Mouse (Mus musculus): ENCODE results near the gene Fgfr2.
"Not testable (repeated sequence)": the region's sequence is repeated elsewhere in the genome, so short reads cannot be mapped to it uniquely, and the experiment has no call there.

Fgfr2 gene

GRCm38 (mm10) chr7:132551351-132552126, 571.6 kb downstream of the Fgfr2 start:
- peak; percentile 96 for DNase-seq

DNA sequence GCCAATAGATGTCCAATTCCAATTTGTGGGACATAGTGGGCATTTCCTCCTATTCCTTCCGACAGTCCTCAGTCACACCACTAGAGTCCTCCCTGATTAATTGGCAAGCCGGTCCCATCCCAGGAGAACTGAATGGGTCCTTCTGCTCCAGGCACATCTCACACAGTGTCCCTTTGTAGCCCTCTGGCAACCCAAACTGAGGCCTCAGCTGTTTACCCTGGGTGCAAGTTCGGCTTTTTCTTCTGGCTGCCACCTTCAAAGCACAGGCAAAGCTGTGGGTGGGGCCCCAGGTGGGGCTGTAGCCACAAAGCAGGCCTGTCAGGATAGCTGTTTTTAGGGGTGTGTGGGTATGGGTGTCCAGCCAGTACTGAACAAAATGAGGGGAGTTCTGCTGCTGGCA, 576.0 kb downstream of the Fgfr2 start:
- DNase-seq, result peak; percentile 36

GRCm38 (mm10) chr7:132542427-132542826, 580.7 kb downstream of the Fgfr2 start:
- DNase-seq, result no peak

DNA sequence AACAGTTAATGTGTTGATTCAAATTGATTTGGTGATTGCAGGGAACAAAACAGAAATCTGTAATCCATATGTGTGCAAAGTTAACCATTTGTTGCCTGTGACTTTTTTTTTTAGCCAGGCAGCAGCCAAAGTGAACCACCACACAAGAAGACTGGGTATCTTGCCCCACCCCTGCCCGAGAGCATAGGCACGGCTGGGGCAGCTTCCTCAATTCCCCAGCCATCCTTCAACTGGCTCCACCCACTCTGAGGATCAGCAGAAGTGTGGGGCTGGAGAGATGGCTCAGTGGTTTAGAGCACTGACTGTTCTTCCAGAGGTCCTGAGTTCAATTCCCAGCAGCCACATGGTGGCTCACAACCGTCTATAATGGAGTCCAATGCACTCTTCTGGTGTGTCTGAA, 581.6 kb downstream of the Fgfr2 start:
- no peak for DNase-seq

DNA sequence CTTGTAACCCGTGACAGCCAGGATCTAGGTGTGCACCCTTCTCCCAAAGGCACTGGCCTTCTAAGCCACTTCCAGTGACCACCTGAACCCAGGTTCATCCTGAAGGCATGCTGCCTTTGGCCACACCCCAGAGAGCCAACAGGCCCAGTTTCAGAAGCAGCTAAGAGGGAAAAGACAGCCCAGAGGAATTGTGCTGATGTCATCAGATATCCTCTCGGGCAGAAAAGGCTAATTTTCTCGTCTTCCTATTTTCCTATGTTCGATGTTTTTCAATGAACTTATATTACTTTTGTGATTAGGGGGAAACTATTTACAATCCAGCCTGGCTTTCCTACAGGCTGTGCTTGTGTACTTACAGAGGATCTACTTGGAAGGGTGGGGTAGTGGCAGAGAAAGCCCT, 582.6 kb downstream of the Fgfr2 start:
- no peak for DNase-seq

GRCm38 (mm10) chr7:132529206-132529605, 593.9 kb downstream of the Fgfr2 start:
- DNase-seq, result no peak

GRCm38 (mm10) chr7:132513419-132513982, 609.6 kb downstream of the Fgfr2 start:
- peak; percentile 9 for DNase-seq

- no peak for DNase-seq
These were observed 614.0 kb downstream of the Fgfr2 start for GRCm38 (mm10) chr7:132509110-132509509.

GRCm38 (mm10) chr7:132507361-132507760, 615.8 kb downstream of the Fgfr2 start:
- no peak for DNase-seq

DNA sequence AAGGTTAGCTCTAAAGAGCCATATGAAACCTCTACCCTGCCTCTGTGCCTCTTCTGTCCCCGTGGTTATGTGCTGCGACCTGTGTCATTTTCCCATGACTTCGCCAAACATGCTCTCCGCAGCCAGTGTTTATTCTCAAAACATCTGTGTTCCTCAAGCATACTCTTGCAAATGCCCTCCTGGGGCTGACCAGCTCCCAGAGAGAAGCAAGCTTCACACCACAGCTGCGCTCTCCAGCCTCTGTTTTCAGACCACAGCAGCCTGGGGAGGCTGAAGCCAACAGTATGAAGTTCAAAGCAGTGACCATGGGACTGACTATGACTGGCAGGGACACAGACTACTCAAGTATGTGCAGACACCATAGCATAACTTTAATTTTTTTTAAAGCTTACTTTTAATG, 616.9 kb downstream of the Fgfr2 start:
- DNase-seq, result no peak

DNA sequence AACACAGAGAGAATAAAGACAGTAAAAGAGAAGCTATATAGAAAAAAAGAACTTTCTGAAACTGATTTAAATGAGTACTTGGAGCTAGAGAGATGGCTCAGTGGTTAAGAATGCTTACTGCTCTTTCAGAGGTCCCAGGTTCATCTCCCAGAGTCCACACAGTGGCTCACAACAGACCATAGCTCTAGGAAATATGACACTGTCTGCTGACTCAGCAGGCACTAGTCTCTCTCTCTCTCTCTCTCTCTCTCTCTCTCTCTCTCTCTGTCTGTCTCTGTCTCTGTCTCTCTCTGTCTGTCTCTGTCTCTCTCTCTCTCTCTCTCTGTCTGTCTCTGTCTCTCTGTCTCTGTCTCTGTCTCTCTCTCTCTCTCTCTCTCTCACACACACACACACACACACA, 620.7 kb downstream of the Fgfr2 start:
- DNase-seq, result not testable (repeated sequence)

- DNase-seq, result no peak
These were observed 626.0 kb downstream of the Fgfr2 start for GRCm38 (mm10) chr7:132497142-132497541.

GRCm38 (mm10) chr7:132494263-132494662, 628.9 kb downstream of the Fgfr2 start:
- no peak for DNase-seq

DNA sequence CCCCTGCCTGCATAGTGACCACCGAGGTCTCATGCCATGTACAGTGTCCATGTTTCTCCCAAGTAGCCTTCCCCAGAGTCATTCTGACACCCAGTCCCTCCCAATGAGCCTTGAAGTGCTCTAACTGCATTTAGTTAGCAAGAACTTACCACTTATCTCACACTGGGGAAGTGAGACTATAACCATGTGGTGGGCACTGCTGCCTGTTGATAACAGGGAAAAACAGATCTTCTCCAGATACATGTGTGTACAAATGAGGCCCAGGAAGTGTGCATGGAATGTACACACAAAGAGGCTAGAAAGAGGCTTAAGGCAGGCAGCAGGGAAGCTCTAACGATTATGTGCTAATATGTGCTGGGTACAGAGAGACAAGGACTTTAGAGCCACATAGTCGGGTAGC, 629.5 kb downstream of the Fgfr2 start:
- DNase-seq, result no peak

DNA sequence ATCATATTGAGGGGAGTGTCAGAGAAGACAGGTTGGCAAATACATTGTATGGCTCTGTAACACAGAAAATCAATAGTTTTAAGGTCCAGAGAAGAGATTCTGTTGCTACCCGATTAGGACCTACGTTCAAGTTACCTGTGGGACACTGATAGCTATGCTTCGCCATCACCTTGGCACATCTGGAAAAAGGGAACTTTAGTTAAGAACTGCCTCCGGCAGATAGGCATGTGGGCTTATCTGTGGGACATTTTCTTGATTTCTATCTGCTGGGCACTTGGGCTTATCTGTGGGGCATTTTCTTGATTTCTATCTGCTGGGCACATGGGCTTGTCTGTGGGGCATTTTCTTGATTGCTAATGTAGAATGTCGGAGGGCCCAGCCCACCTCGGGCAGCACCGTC, 631.2 kb downstream of the Fgfr2 start:
- DNase-seq, result no peak

GRCm38 (mm10) chr7:132487361-132487760, 635.8 kb downstream of the Fgfr2 start:
- DNase-seq, result no peak

DNA sequence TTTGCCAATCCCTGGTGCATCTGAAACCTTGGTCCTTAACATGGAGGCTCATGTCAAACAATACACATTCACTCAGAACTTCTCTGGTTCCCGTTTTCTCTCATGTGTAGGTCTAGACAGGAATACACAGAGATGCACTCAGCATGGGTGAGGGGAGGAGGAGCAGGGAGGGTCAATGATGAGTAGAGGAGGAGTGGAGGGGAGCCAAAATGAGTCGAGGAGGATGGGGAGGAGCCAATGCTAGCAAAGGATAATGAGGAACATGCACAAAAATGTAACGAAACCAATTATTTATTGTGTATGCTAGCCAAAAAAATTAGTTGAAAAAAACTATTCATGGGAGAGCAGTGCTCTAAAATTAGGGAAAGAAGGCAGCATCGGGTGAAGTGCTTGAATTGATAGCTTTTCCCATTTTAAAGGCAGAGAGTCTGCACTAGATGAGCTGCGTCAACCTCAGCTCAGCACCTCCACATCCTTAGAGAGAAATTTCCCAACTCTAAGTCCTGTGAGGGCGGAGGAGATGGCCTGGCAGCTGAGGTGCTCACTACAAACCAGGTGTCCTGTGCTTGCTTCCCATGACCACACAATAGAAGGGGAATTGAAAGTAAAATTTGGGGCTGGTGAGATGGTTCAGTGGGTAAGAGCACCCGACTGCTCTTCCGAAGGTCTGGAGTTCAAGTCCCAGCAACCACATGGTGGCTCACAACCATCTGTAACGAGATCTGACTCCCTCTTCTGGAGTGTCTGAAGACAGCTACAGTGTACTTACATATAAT, 636.6 kb downstream of the Fgfr2 start:
- no peak for DNase-seq

- peak; percentile 17 for DNase-seq
These were observed 638.7 kb downstream of the Fgfr2 start for GRCm38 (mm10) chr7:132484424-132484823.

DNA sequence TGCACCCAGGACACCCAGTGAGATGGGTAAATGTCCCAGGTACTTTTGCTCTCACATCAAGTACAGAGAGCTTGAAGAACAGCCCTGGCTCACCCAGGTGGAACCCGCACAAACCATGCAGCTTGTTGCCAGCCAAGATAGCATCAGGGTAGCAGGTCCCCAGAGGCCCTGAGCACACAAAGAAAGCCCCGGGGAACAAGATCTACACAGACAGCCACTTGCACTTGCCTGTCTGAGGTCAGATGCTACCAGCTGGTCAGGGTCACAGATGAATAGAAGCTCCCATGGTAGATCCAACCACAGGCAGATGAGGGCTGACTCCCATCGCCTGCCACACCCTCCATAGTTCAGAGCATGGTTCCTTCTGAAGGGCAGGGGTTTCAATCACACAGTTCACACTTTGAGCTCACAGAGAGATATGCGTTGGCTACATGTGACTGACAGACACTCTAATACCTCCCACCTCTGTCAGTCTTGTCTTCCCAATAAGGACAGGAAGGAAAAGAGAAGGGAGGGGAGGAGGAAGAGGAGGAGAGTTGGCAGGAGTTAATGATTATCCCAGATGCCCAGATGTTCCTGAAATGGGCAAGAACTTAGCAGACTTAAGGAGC, 642.3 kb downstream of the Fgfr2 start:
- DNase-seq, result no peak

GRCm38 (mm10) chr7:132478295-132478809, 644.8 kb downstream of the Fgfr2 start:
- DNase-seq, result peak; percentile 9

DNA sequence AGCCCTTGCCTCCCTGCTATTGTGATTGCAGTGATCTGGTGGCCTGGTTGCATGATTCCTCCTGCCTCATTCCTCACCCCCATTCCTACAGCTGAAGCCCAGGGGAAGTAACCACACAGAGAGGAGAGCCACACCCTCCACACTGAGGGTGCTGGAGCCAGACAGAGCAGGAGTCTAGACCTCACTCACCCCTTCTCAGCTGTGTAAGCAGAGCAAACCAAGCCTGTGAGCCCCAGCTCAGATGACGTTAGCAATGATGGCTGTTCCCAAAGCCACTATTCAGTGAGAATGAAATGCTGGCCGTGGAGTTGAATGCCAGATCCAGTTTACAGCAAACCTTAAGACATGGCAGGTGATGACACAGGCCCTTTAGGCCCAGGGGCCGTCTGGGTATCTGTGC, 645.4 kb downstream of the Fgfr2 start:
- DNase-seq, result no peak

DNA sequence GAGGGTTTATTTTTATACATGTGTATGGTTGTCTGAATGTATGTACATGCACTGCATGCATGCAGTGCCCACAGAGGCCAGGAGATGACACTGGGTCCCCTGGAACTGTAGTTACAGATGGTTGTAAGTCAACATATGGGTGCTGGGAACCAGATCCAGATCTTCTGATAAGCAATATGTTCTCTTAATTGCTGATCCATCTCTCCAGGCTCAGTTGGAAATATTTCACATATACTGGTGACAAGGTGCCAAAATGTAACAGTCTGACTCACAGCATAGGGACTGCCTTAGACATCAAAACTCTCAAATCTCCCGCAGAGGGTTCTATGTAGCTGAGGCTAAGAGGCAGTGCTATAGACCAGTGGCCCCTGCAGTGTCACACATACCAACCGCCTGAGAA, 646.7 kb downstream of the Fgfr2 start:
- DNase-seq, result no peak

DNA sequence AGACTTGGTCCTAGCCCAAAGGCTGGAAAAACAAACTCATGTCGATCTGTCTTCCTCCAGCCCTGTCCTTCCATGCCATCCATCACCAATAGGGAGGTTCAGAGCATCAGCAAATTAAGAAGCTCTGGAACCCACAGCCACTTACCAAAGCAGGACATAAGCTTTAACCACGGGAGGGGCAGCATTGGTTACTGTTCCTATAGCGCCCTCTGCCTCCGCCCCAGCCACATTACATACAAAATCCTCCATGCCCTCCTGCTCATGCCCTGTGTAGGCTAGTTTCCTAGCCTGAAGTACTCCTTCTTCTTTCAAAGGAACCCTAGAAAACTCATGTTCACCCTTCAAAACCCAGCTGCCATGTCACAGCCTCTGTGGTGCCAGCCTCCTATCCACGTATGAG, 648.1 kb downstream of the Fgfr2 start:
- peak; percentile 52 for DNase-seq

All from layer of hippocampus, adult 9-11 months (tissue).